In genomic region chr17:15830766-15831644, GRCm38 (mm10) we compare ENCODE assay signal across 9 mouse cellular contexts. TPM values are rescaled to one million over a fixed set of nuclear protein-coding genes. Genes with fewer than 3 reads are reported as not detected.
DNase-seq lines count a peak whose midpoint lies in the region; ATAC-seq and TF ChIP-seq lines count a peak whose summit lies in the region.
"Had no signal": no experiment of that assay in that cellular context is flagged by ENCODE, and none has a peak within 500 bp of the region (broad histone marks: within the 10 kb centered on the region; RNA-seq: fewer than 3 reads in every experiment).

Gene Rgmb (minus strand): TSS chr17:15831039.

- ATAC-seq in megakaryocyte progenitor cell, adult 5-6 weeks (replicated peaks; ENCODE audit: poor library complexity), result peak; percentile 7; the same call in 1 of the 2 replicates

- peak; percentile 33 for DNase-seq in layer of hippocampus, adult 11-12 months (ENCODE audit: low spot score)
- DNase-seq in layer of hippocampus, adult 9-11 months, result no peak
- DNase-seq in adrenal gland, adult 18-20 months (ENCODE audit: low spot score in 2 of 2), result no peak
- peak; percentile 48 to 54 for DNase-seq in heart, postnatal 10 days
- DNase-seq in layer of hippocampus, adult 2 months (ENCODE audit: low spot score in 2 of 2), result no peak
- no peak for DNase-seq in natural killer cell, adult 2 months (ENCODE audit: low spot score in 2 of 2)

- TF ChIP-seq POLR2A in embryonic fibroblast, embryonic 13.5 days (IDR thresholded peaks at IDR 0.05; ENCODE audit: low read depth, low read length), result 0 out of 2 replicates have a peak, but pooled peaks have one; percentile 22

- H3K4me3 ChIP-seq in embryonic fibroblast, embryonic 13.5 days (ENCODE audit: insufficient read depth, low read length), result peak within 1 kb of the TSS; percentile 43
- H3K4me3 ChIP-seq in layer of hippocampus, adult 2 months, result peak within 1 kb of the TSS; percentile 66

- peak; percentile 9; the same call in 1 of the 2 replicates for TF ChIP-seq CTCF in embryonic fibroblast, embryonic 13.5 days (IDR thresholded peaks at IDR 0.05; ENCODE audit: borderline replicate concordance, insufficient read depth, low read length)
- peak; percentile 15; the same call in 1 of the 2 replicates for TF ChIP-seq CTCF in layer of hippocampus, adult 2 months (conservative IDR thresholded peaks at IDR 0.05)

- H3K4me1 ChIP-seq in embryonic fibroblast, embryonic 13.5 days (ENCODE audit: control insufficient read depth, insufficient read depth, low read length), result no peaks in the 10 kb centered on the region

- H3K27ac ChIP-seq in embryonic fibroblast, embryonic 13.5 days (ENCODE audit: insufficient read depth, low read length), result no peak within 1 kb of the TSS
- H3K27ac ChIP-seq in layer of hippocampus, adult 2 months, result peak within 1 kb of the TSS; percentile 87

- intact Hi-C loops in heart, postnatal 10 days (cut with DNase I), result no loop called here

RNA-seq across cellular contexts. Expression of gene Rgmb, which starts in this region (rescaled TPM):
- total RNA-seq in adrenal gland, adult 18-20 months (2021), result 10 to 100 TPM; 14.5 to 14.6 TPM
- polyA plus RNA-seq in embryonic fibroblast, embryonic 13.5 days (2011; ENCODE audit: insufficient read length, low read depth, missing spikeins), result 17.4 and 19.5 TPM in 2 replicates
- 10 to 100 TPM; 25.8 to 26.9 TPM for total RNA-seq in heart, postnatal 10 days (2021)
- total RNA-seq in layer of hippocampus, adult 2 months (2021), result 10 to 100 TPM; 74.0 to 79.9 TPM
- total RNA-seq in megakaryocyte progenitor cell, adult 5-6 weeks (2015), result 0.05 TPM in 1 of 2 replicates, not detected in the other
- total RNA-seq in megakaryocyte progenitor cell, adult 5-6 weeks (2017), result 0.04 and 0.14 TPM in 2 replicates
- polyA plus RNA-seq: G1E had no signal

Comparison
In these comparisons a context has a peak if more than half of its experiments do, and no peak if none do; other contexts are left out.
1. RNA of gene Rgmb (total RNA-seq): 74.0 to 79.9 TPM in layer of hippocampus, adult 2 months, 25.8 to 26.9 TPM in heart, postnatal 10 days and 14.5 to 14.6 TPM in adrenal gland, adult 18-20 months; 0.04 to 0.14 TPM in megakaryocyte progenitor cell, adult 5-6 weeks; every median in the first group is over 10 times any median in the second.
2. DNase-seq: peak in layer of hippocampus, adult 11-12 months (single experiment) and heart, postnatal 10 days (2 of 2); none in layer of hippocampus, adult 9-11 months (single experiment), adrenal gland, adult 18-20 months (0 of 2), layer of hippocampus, adult 2 months (0 of 2) and natural killer cell, adult 2 months (0 of 2).
3. Peak in ATAC-seq in megakaryocyte progenitor cell, adult 5-6 weeks; RNA of the gene not detected or under 1 TPM.